Mouse (Mus musculus) right cerebral cortex, postnatal 36 days (tissue): ENCODE data around the gene Trim17.
A peak's percentile ranks its signal among the peaks of the same experiment; 100 is the strongest.

Source experiments
- DNase-seq, 2 experiments: peaks; one replicate each; pipeline ENCODE4 v3.0.0; 2022; ENCODE audit warnings: low spot score in 2 of 2, mixed read lengths in 1 of 2

Trim17 gene

DNA sequence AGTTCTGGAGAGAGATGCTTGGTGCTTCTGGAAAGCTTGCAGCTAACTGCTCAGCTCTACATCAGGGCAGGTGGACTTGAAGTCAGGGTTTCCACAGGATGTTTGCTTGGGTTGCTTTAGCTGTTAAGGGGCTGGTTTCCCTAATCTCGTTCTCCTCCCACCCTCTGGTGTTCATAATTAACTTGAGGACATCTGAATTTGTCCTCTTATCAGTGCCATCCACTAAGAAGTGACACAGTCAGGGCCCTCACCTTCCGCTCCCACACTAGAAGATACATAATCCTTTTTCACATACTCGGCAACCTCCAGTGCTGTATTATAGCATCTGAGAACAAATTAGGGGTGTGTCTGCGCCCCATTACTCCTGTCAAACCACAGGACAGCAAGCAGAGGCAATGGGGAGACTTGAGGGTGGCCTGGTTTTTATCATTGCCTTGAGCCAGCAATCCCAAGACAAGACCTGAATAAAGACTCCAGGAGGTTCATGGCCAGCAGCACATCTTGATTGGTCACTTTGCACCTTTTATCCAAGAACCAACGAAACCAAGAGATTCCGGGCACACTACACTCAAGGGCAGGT, 38.7 kb downstream of the Trim17 start:
- DNase-seq, result no peak

DNA sequence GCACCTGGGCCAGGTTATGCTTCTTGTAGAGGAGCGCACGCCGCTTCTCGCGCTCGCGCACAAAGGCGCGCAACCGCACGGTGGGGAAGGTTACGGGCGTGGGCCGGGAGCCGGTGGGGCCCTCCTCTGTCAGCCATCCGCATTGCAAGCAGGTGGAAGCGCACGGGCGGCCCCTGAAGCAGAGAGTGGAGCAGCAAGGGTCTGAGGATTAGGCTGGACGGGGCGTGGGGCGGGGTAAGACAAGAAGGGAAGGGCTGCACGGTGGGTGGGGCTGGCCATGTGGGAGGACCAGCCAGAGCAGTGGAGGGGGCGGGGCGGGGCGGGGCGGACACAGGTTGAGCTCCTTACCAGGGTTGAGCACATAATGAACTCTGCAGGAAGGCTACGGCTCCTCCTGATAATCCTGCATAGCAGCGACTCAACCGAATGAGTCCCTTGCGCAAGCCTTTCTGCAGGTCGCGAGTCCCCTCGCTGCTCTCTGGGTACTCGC, 39.9 kb downstream of the Trim17 start:
- DNase-seq, result no peak

DNA sequence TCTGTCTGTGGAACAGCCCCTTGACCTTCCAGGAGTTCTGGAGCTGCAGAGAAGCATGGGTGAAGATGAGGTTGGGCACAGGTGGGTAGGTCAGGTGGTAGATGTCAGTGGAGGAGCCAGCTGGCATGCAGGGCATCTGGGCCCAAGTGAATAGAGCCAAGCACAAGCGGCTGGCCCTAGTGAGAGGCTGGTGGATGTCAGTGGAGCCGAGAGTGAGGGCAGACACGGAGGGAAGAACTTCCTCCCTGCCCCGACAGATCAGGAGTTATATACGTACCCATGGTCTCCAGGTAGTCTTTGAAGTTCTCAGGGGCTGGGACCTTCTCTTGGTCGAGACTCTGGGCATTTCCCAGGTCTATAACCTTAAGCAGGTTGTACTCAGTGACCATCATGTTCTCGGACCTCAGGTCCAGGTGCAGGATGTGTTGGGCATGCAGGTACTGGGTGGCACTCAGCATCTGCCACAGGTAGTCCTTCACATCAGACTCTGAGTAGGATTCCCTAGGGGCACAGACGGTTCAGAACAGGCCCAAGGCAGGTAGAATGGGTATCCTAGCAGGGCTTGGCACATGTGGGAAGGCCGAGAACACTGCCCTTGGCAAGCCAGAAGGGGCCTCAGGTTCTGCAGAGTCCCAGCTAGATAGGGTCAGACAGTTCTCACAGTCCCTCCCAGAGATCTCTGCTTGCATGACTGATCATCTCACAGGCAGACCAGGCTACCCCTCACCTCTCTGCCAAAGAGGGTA, 40.7 kb downstream of the Trim17 start:
- no peak for DNase-seq

DNA sequence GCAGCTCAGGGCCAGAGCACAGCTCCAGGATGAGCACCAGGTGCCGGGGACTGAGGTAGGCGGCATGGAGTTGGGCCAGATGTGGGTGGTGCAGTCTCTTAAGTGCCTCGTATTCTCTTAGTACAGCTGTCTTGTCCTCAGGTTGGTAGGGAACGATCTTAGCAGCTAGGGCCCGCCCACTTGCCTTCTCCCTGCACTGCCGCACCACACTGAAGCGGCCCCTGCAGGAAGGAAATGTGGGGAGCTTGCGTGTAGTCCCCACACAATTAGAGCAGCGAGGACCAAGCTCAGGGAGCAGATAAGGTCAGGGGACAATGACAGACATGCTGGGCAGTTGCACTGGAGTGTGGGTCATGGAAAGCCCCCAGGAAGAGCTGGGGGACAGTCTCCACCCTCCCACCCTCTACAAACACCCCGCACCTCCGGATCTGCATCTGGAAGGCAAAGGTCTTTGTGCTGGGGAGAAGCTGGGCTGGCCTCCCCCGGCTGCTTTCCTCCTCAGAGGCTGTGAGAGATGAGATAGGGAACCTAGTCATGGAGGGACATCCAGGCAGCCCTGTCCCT, 41.4 kb downstream of the Trim17 start:
- DNase-seq, result no peak

DNA sequence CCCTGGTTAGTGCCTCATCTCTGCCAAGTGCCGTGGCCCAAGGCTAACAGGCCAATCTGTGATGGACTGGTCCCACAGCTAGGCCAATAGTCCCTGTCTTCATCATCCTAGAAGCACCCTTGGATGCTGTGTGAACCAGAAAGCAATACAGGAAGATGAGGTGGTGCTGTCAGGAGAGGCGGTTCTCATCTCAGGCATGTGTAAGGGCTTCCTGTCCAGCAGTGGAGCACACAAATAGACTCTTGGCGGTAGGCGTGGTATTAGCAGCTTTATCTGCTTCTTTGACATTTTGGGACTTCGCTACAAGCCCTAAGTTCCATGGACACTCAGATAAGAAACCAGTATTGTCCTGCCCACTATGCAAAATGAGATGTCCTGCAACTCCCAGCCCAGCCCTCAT, 43.1 kb downstream of the Trim17 start:
- no peak for DNase-seq

DNA sequence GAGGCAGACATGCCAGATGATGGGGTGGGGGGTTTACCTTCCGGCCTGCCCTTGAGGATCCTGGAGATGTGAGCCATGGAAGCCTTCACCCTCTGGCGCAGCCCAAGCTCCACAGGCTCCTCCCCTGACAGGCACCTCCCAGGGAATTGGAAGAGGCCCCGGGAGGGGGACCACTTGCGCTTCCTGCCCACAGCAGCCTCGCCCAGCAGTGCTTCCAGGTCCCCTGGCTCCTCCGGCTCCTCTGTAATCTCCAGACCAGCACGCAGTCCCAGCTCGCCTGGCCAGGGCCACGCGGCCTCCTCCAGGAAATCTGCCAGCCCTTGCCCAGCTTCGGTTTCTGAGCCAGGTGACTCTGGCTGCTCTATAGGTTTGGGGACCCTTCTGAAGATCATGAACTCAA, 44.7 kb downstream of the Trim17 start:
- no peak for DNase-seq

DNA sequence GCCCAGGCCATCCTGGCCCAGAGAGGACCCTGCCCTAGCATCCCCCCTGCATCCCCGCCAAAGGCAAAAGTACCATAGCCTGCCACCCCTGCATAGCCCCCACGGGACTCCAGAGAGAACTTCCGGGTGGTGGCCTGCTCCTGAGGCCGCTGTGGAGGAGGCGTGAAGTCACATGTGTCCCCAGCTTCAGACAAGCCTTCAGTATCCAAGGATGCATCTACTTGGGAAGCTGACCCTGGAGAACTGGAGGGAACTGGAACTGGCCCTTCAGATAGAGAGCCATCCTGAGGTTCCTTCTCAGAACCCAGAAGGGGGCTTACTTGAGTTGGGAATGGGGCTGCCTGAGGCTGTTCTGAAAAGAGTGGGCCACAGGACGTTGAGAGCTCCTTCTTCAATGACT, 45.3 kb downstream of the Trim17 start:
- no peak for DNase-seq

DNA sequence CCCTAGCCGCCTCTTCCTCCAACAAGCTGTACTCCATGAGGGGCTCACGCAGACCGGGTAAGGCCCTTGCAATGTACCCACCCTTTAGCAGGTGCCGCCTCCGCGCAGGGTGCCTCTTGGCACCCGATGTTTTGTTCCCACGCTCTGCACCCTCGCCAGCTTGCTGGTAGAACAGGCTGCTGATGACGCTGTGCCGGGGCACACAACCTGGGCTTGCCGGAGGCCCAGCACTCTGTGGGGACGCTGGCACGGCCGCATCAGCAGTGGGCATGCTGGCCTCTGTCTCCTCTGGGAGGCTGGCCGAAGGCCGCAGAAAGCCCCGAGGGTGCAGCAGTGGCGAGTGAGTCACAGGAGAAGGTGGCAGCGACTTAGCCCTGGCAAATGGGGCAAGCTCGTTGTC, 46.1 kb downstream of the Trim17 start:
- peak in 1 of 2 experiments; percentile 36 for DNase-seq

DNA sequence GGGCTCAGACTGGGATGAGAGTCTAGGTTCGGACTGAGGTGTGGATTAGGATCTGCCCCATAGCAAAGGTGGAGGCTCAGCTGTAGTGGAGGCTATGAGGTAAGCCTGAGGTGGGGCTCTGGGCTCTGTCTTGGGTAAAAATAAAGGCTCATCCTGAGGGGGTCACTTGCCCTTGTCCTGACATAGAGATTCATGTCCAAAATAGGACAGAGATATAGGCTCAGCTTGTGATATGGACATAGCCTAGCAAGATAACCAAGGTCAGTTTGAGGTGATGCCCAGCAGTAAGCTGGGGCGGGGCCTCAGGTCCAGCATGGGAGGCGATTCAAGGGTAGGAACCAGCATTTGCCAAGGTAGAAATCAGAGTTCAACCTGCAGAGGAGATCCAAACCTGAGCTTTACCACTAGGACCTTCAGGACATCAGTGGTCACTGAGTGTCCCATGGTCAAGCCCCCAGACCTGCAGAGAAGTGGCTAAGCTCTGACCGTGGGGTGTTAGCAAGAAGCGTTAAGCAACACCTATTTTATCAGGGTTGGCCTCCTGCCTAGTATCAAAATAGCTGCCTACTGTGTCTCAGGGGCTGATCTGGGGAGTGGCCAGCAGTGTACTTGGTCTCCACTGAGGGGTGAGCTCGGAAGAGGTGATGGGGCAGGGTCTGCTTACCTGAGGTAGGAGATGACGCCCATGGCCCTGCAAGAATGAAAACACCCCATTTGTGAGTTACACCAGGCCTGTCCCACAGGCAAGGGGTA, 48.0 kb downstream of the Trim17 start:
- DNase-seq, result no peak

DNA sequence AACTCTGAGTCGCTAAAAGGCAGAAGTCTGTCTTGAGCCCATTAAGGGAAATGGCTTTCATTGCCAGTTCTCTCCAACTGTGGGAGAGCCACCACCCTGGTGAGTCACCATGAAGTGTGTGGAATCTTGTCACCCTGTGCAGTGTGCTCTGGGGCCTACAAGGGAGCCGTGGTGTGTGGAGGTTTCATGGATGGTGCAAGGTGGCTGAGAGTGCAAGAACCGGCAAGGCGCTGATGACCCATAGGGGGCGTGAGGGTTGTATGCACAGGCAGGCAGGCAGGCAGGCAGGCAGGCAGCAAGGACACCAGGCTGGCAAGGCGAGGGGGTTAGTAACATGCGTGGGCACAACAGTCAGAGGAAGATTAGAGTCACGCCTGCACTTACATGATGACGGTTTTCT, 60.6 kb downstream of the Trim17 start:
- peak; percentile 33 to 50 for DNase-seq
